Mouse (Mus musculus): ENCODE results near the gene Olfr676. TPM values are rescaled to one million over a fixed set of nuclear protein-coding genes. Genes with fewer than 3 reads are reported as not detected.

Olfr676 gene
- total RNA-seq (2023), result not detected

GRCm38 (mm10) chr7:105032398-105032797 lies at the start of gene Olfr676:
Gene Olfr676, plus strand, starts transcription at chr7:105032698.

GRCm38 (mm10) chr7:105001929-105002328 lies 30.6 kb upstream of the Olfr676 start, which contains the start of gene Olfr672:
Gene Olfr672, minus strand, starts transcription at chr7:105002029.

GRCm38 (mm10) chr7:105028360-105028759 lies 4.1 kb upstream of the Olfr676 start, which contains the start of gene Olfr675:
Gene Olfr675, minus strand, starts transcription at chr7:105028460.

GRCm38 (mm10) chr7:105064175-105064574 lies 31.7 kb downstream of the Olfr676 start, which contains the start of gene Olfr678:
Gene Olfr678, plus strand, starts transcription at chr7:105064475.

GRCm38 (mm10) chr7:105080905-105081304 lies 48.4 kb downstream of the Olfr676 start, which contains the start of gene Olfr679:
Gene Olfr679, plus strand, starts transcription at chr7:105081205.

Other genes with a start within 250 kb of the Olfr676 start
- gene Usp17lb, start 190.1 kb upstream of the Olfr676 start, total RNA-seq (2023), result not detected
- gene Usp17la, start 175.7 kb upstream of the Olfr676 start, total RNA-seq (2023), result not detected
- not detected for gene Olfr665, start 154.7 kb upstream of the Olfr676 start, total RNA-seq (2023)
- gene Olfr666, start 136.7 kb upstream of the Olfr676 start, total RNA-seq (2023), result not detected
- not detected for gene Olfr667, start 111.2 kb upstream of the Olfr676 start, total RNA-seq (2023)
- gene Olfr668, start 104.6 kb upstream of the Olfr676 start, total RNA-seq (2023), result not detected
- gene Olfr669, start 98.5 kb upstream of the Olfr676 start, total RNA-seq (2023), result not detected
- not detected for gene Olfr670, start 70.1 kb upstream of the Olfr676 start, total RNA-seq (2023)
- not detected for gene Olfr671, start 53.6 kb upstream of the Olfr676 start, total RNA-seq (2023)
- gene Olfr672, start 30.7 kb upstream of the Olfr676 start, total RNA-seq (2023), result not detected
- gene Olfr675, start 4.2 kb upstream of the Olfr676 start, total RNA-seq (2023), result not detected
- gene Olfr677, start 18.7 kb downstream of the Olfr676 start, total RNA-seq (2023), result not detected
- gene Olfr678, start 31.8 kb downstream of the Olfr676 start, total RNA-seq (2023), result not detected
- not detected for gene Olfr679, start 48.5 kb downstream of the Olfr676 start, total RNA-seq (2023)
- not detected for gene Olfr680-ps1, start 60.1 kb downstream of the Olfr676 start, total RNA-seq (2023)
- not detected for gene Olfr681, start 84.1 kb downstream of the Olfr676 start, total RNA-seq (2023)
- not detected for gene Olfr683, start 114.3 kb downstream of the Olfr676 start, total RNA-seq (2023)
- not detected for gene Olfr684, start 131.0 kb downstream of the Olfr676 start, total RNA-seq (2023)
- gene Olfr685, start 153.3 kb downstream of the Olfr676 start, total RNA-seq (2023), result not detected
- gene Olfr686, start 174.8 kb downstream of the Olfr676 start, total RNA-seq (2023), result not detected

Measured in CD8-positive naive resting alpha-beta T cell, adult 57 days (primary cell).